Mouse (Mus musculus): ENCODE data around the gene Gm49358. TPM values are rescaled to one million over a fixed set of nuclear protein-coding genes. Genes with fewer than 3 reads are reported as not detected.

Gene Gm49358
- total and polyA plus RNA-seq, 3 experiments, result 2.0 TPM; not detected in 2

DNA sequence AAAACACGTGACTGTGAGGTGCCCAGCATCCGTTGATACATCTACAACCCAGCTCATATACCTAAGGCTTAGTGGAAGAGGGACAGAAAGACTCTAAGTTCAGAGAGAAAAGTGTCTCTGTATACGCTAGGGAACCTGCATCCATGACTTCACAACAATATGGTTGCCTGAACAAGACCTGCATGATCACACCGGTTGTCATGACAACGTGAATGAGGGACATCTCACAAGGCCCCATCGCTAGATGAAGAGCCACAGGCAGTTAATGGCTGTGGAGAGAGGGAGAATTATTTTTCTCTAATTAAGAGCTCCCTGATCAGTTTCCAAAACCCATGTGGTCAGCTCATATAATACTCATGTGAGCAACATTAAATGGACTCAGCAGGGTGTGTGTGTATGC, 88.4 kb downstream of the Gm49358 start:
- Histone ChIP-seq H3K27me3 (replicated peaks) (no peaks in the 10 kb centered on the region), H3K9me3 (replicated peaks; ENCODE audit: low read length) (no peaks in the 10 kb centered on the region), H3K4me3 (replicated peaks in 1 of 3; ENCODE audit: low read depth in 2 of 3, low read length in 2 of 3, poor library complexity in 1 of 3) (no peak overlapping the region), H3K36me3 (replicated peaks in 1 of 2; ENCODE audit: control insufficient read depth in 1 of 2, insufficient read depth in 1 of 2, low read length in 1 of 2) (no peaks in the 10 kb centered on the region), H3K79me2 (replicated peaks; ENCODE audit: control insufficient read depth, extremely low read depth, insufficient read depth, poor library complexity, severe bottlenecking) (no peaks in the 10 kb centered on the region), H3K9ac (ENCODE audit: insufficient read depth, low read depth) (no peak overlapping the region), H3K4me2 (ENCODE audit: insufficient read depth, low read depth, poor library complexity, severe bottlenecking) (no peak overlapping the region), H3K27ac (ENCODE audit: insufficient read depth, low read depth) (no peak overlapping the region), H3K4me1 (ENCODE audit: control insufficient read depth in 1 of 2, insufficient read depth in 2 of 2) (peaks cover 2 to 8% of the 10 kb centered on the region in 2 experiments; a peak in 1 of 4 replicates)
- in situ Hi-C loops (cut with MboI; ENCODE audit: low pct_ligation_motif_present, low pct_unique_long_range_greater_than_20kb, low sequenced_read_pairs) (no loop called here), dilution Hi-C loops (cut with MboI; ENCODE audit: extremely low pct_ligation_motif_present, extremely low pct_unique_long_range_greater_than_20kb, low sequenced_read_pairs) (no loop called here)
- no peak for DNase-seq (ENCODE audit: extremely low read depth)
- TF ChIP-seq GABPA (IDR thresholded peaks at IDR 0.05; ENCODE audit: insufficient replicate concordance, low read depth, low read length), result no peak
- no peak for TF ChIP-seq RCOR1 (conservative IDR thresholded peaks at IDR 0.05; ENCODE audit: low read depth, low read length)
- no peak for TF ChIP-seq JUND (conservative IDR thresholded peaks at IDR 0.05; ENCODE audit: low read depth, low read length)
- TF ChIP-seq E2F4 (IDR thresholded peaks at IDR 0.05; ENCODE audit: insufficient replicate concordance, low read depth, low read length), result no peak
- no peak for TF ChIP-seq POLR2AphosphoS2 (IDR thresholded peaks at IDR 0.05; ENCODE audit: low read depth, low read length)
- TF ChIP-seq ZKSCAN1 (IDR thresholded peaks at IDR 0.05; ENCODE audit: borderline replicate concordance, low read depth, low read length), result no peak
- no peak for TF ChIP-seq PAX5 (IDR thresholded peaks at IDR 0.05; ENCODE audit: low read length)
- TF ChIP-seq TBP (conservative IDR thresholded peaks at IDR 0.05; ENCODE audit: low read depth, low read length), result no peak
- no peak for TF ChIP-seq TCF12 (IDR thresholded peaks at IDR 0.05; ENCODE audit: low read depth, low read length)
- no peak for TF ChIP-seq JUN (IDR thresholded peaks at IDR 0.05; ENCODE audit: insufficient read depth, low read depth, low read length)

DNA sequence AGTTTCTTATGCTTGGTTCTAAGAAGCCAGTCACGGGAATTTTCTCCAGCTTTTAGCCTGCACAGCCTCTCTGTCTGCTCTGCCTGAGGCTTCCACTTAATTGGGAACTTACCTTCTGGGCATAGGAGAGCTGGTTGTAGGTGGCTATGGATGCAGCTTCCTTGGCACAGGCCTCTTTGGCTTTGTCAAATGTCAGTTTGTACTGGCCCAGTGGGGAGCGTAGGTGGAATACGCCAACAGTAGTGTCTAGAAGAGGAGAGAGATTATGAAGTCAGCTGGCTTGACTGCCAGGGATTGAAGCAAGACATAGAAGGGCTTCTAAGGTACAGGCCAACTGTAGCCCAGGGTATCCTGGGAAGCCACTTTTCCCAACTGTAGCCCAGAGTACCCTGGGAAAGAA, 89.7 kb downstream of the Gm49358 start:
- no peak for DNase-seq (ENCODE audit: extremely low read depth)
- Histone ChIP-seq H3K9ac (ENCODE audit: insufficient read depth, low read depth) (no peak overlapping the region), H3K27me3 (replicated peaks) (no peaks in the 10 kb centered on the region), H3K4me2 (ENCODE audit: insufficient read depth, low read depth, poor library complexity, severe bottlenecking) (no peak overlapping the region), H3K9me3 (replicated peaks; ENCODE audit: low read length) (no peaks in the 10 kb centered on the region), H3K4me1 (ENCODE audit: control insufficient read depth in 1 of 2, insufficient read depth in 2 of 2) (0 out of 4 replicates have a peak, but pooled peaks cover 0 to 2% of the 10 kb centered on the region in 2 experiments), H3K4me3 (replicated peaks in 1 of 3; ENCODE audit: low read depth in 2 of 3, low read length in 2 of 3, poor library complexity in 1 of 3) (no peak overlapping the region), H3K79me2 (replicated peaks; ENCODE audit: control insufficient read depth, extremely low read depth, insufficient read depth, poor library complexity, severe bottlenecking) (no peaks in the 10 kb centered on the region), H3K27ac (ENCODE audit: insufficient read depth, low read depth) (no peak overlapping the region), H3K36me3 (replicated peaks in 1 of 2; ENCODE audit: control insufficient read depth in 1 of 2, insufficient read depth in 1 of 2, low read length in 1 of 2) (no peaks in the 10 kb centered on the region)
- dilution Hi-C loops (cut with MboI; ENCODE audit: extremely low pct_ligation_motif_present, extremely low pct_unique_long_range_greater_than_20kb, low sequenced_read_pairs) (no loop called here), in situ Hi-C loops (cut with MboI; ENCODE audit: low pct_ligation_motif_present, low pct_unique_long_range_greater_than_20kb, low sequenced_read_pairs) (no loop called here)
- TF ChIP-seq ZMIZ1 (IDR thresholded peaks at IDR 0.05; ENCODE audit: low read depth, low read length) (no peak), CTCF (conservative IDR thresholded peaks at IDR 0.05 in 1 of 2, IDR thresholded peaks at IDR 0.05 in 1 of 2; ENCODE audit: low read depth in 2 of 2, low read length in 2 of 2) (no peak), GABPA (IDR thresholded peaks at IDR 0.05; ENCODE audit: insufficient replicate concordance, low read depth, low read length) (no peak), MAFK (IDR thresholded peaks at IDR 0.05; ENCODE audit: insufficient replicate concordance, low read length) (no peak), JUND (conservative IDR thresholded peaks at IDR 0.05; ENCODE audit: low read depth, low read length) (no peak), BHLHE40 (IDR thresholded peaks at IDR 0.05; ENCODE audit: low read depth, low read length) (no peak), NELFE (IDR thresholded peaks at IDR 0.05; ENCODE audit: low read depth, low read length) (no peak), RAD21 (IDR thresholded peaks at IDR 0.05; ENCODE audit: low read depth, low read length) (no peak), USF1 (IDR thresholded peaks at IDR 0.05; ENCODE audit: low read depth, low read length) (no peak), TBP (conservative IDR thresholded peaks at IDR 0.05; ENCODE audit: low read depth, low read length) (no peak), CHD2 (IDR thresholded peaks at IDR 0.05; ENCODE audit: low read length) (no peak), PAX5 (IDR thresholded peaks at IDR 0.05; ENCODE audit: low read length) (no peak), MEF2A (IDR thresholded peaks at IDR 0.05; ENCODE audit: borderline replicate concordance, low read depth, low read length) (no peak), ZKSCAN1 (IDR thresholded peaks at IDR 0.05; ENCODE audit: borderline replicate concordance, low read depth, low read length) (no peak), POLR2AphosphoS2 (IDR thresholded peaks at IDR 0.05; ENCODE audit: low read depth, low read length) (no peak)

All from CH12.LX (cell line).